Mouse (Mus musculus): ENCODE measurements around the gene Ccdc32.

Ccdc32 gene

DNA sequence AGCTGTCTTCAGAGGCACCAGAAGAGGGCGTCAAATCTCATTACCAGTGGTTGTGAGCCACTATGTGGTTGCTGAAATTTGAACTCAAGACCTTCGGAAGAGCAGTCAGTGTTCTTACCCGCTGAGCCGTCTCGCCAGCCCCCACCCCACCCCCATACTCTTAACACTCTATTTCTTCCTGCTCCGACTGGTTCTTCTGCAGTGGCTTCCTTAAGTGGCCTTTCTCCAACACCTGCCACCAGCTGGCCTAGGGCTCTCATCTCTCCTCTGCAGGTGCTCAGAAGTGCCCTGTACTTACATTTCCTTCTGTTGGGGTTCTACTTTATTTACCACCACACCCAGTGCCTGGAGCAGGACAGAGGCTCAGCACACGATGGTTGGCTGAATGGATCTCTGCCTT is 14.2 kb downstream of the Ccdc32 start:
- DNase-seq = peak in 1 of 2 experiments; percentile 20

DNA sequence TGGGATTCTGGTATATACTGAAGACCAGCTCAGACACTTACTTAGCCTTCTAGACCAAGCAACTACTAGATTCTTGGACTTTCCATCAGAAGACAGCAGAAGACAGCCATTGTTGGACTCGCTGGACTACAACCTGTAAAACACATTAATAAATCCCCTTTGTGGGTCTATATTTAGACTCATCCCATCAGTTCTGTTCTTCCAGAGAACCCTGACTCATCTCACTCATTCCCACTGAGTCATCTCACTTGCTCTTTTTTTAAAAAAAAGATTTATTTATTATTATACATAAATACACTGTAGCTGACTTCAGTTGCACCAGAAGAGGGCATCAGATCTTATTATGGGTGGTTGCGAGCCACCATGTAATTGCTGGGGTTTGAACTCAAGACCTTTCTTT is 19.8 kb downstream of the Ccdc32 start:
- DNase-seq = no peak

DNA sequence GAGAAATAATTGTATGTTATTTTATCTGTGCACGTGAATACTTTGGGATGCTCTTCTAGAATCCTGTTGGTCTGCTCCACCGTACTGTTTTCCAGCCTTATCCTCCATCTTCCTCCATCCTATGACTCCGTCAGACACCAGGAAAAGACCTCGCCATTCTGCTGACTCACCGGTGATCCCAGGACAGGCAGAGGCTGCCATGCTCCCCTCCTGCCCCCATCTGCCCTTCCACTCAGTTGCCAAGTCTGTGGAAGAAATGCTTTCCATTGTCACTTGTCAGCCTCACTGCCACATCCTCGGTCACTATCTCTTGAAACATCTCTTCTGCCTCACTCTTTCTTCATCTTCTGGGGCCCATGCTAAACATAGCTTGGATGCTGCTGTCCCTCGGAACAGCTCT is 22.3 kb downstream of the Ccdc32 start:
- peak; percentile 45 to 58 for DNase-seq

GRCm38 (mm10) chr2:118999025-118999639 is 30.1 kb downstream of the Ccdc32 start:
- DNase-seq = no peak

DNA sequence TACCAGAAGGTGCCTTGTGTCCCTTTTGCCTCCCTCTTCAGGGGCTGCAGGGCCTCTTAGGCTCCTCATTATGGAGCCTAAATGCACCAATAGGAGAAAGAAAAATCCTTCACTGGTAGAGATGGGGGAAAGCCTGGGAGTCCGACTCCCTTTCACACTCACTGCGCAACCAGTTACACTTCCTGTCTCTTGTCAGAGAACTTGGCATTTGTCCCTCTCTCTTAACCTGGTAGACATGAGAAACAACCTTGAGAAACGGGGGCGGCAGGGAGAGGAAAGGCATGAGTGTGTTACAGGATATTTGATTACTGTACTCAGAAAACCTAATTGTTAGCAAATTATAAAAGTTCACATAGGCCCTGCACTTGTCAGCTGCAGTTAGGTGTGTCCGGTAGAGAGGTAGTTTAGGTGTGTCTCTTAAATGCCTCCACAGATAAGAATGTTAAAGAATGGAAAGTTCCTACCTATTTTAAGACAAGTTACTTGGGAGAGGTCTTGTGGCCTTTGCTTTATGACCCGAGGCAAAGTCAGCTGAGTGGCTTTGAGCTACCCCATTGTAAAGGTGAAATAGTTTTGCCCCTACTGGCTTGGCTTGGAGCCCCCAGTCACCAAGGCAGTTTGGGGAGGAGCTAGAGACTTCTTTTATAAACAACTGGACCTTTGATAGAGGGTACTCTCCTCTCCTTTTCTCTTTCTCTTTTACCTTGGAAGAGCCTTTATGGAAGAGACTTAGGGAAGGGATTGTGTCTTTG is 30.9 kb downstream of the Ccdc32 start:
- no peak for DNase-seq

GRCm38 (mm10) chr2:118996798-118997105 is 32.4 kb downstream of the Ccdc32 start:
- DNase-seq = no peak

DNA sequence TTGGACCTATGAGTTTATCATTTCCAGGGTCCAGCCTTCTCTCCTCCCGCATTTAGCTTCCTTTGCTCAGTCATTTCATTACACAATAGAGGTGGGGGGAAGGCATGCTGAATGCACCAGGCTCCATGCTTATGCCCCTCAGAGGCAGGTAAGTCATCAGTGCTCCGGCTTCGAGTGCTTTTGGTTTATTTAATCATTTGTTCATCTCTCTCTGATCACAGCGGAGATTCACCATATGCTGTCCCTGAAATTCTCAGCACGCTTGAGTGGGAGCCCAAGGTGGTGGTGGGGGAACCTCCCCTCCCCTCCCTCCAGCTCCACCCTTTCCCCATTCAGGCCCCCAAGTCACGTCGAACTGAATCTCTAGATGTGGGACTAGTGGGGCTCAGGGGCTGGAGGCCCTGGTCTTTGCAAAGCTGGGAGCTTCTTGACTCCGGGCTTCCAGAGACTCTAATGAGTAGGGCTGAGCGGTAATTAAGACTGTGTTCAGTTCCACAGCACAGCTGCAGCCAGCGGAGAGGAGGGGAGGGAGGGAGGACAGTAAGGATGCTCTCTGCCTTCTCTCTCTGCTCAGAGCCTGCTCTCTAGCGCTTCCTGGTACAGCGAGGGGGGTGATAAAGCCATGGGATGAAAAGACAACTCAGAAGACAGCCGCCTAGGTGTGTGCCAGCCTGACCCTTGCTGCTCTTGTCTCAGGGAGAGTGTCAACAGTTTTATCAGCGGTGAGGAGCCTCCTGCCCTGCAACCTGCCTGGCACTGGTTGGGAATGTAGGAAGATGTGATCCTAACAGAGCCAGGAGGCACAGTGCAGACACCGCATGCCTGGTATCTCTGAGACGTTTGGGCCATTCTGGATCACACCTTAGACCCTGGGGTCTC is 33.0 kb downstream of the Ccdc32 start:
- DNase-seq = no peak

DNA sequence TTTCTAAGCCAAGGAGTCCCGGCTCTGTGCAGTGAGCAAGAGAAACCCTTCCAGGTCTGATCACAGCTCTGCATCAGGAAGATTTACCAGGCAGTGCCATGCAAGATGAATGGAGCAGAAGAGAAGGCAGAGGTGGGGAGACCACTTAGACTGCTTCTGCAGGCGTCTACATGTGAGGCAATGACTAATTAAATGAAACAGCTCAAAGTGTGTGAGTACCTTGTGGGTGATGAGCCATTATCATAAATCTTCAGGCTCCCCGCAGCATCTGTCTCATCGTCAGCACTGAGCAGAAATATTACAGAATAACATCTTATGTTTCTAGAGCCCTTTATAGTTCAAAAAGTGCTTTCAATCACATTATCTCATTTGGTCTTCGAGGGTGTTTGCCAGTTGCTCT is 33.7 kb downstream of the Ccdc32 start:
- DNase-seq = no peak

DNA sequence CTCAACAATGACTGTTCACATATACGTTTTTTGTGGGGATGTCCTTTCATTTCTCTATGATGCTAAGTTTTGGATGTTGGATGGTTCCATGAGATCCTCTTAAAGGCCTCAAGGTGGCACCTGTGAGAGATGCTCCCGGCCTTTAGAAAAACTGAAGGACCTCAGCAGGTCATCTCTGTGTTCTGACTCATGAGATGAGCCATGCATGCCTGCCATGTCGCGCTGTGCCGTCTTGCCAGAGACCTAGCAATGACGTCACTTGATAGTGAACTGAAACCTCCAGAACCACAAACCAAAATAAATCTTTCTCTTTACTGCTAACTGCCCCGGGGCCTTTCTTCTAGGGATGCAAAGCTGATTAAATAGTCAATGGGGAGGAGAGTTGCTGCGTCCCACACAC is 45.4 kb downstream of the Ccdc32 start:
- DNase-seq = no peak

DNA sequence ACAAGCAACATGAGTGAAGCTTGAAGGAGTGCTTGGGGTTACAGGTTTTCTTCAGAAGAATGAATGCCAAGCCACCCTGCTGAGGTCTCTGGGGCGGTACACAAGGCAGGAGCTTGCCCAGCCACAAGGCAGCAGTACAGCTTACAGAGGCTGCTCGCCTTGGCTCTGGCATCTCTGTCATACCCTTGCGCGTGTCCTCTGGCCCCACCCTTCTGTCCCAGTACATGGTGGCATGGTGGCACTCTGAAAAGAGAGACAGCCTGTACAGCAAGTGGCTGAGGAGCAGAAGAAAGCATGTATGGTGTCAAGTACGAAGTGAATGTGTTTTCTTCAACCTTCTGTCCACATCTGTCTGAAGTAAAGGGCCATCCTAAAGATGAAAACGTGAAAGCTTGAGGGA is 48.4 kb downstream of the Ccdc32 start:
- no peak for DNase-seq

GRCm38 (mm10) chr2:118978064-118978463 is 51.1 kb downstream of the Ccdc32 start:
- DNase-seq = no peak

GRCm38 (mm10) chr2:118976941-118977340 is 52.3 kb downstream of the Ccdc32 start:
- DNase-seq = no peak

DNA sequence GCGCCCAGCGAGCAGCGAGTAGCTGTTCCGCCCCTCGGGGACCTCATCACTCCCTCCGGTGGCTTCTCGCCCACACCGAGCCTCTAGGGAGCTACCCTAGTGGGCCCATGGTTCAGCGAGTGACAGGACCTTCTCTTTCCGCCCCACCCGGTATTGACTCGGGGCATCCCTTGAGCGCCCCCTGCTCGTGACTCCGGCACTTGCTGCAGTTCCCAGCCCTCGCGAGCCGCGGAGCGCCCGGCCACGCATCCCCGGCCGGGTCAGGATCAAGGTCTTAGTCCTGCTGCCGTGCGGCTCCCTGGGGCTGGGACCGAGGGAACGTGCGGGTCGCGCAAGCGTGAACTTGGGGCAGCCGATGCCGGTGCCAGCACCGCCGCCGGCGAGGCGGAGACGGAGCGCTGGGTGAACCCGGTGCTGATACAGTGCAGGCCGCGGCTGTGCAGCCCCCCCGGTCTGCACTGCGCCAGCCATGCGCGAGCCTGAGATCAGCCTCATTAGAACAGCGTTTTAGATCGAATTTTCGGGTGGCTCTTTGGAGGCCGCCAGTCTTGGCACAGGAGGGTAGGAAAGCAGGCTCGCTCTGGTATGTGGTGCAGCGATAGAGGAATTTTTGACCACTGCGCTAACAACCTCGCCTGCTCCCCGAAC is 52.8 kb downstream of the Ccdc32 start:
- peak; percentile 93 to 94 for DNase-seq

DNA sequence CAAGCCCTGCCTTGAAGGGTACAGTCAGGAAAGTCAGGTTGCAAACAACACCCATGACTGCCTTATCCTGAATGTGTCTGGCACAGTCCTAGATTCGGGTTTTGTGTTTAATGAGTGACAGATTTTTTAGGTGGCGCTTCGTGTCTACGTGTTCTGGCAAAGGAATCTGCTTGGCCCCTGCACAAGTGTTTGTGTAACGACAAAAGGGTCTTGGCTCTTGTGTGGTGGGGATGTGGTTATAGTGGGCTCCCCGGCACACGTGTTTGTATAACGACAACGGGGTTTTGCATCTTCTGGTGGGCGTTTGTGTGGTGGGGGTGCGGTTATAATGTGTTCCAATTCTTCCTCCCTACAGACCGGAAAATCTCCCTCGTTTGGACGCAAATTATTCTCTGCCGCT is 53.3 kb downstream of the Ccdc32 start:
- DNase-seq = peak in 1 of 2 experiments; percentile 27

GRCm38 (mm10) chr2:118972687-118973376 is 56.4 kb downstream of the Ccdc32 start:
- peak; percentile 84 to 92 for DNase-seq

DNA sequence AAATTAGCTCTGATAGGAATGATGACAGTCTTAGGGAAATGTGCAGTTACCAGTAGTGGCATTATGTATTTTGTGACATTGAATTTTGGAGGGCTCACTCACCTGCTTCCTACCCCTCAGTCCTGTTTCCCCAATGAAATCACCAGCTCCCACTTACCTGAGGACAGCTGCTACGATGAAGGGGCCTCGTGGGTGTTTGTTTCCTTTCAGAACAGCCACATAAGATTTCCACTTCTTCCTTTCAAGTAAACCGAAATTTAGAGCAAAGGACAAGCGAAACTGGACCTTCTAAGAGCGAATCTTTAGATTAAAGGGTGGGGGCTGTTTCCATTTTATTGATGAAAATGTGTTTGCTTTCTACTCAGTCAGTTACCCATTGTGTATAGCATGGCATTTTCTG is 57.1 kb downstream of the Ccdc32 start:
- no peak for DNase-seq

GRCm38 (mm10) chr2:118969585-118970147 is 59.5 kb downstream of the Ccdc32 start:
- no peak for DNase-seq

Data from cerebellum, adult 18-20 months (tissue).